Mouse (Mus musculus): ENCODE results near the gene Lpp.

DNA sequence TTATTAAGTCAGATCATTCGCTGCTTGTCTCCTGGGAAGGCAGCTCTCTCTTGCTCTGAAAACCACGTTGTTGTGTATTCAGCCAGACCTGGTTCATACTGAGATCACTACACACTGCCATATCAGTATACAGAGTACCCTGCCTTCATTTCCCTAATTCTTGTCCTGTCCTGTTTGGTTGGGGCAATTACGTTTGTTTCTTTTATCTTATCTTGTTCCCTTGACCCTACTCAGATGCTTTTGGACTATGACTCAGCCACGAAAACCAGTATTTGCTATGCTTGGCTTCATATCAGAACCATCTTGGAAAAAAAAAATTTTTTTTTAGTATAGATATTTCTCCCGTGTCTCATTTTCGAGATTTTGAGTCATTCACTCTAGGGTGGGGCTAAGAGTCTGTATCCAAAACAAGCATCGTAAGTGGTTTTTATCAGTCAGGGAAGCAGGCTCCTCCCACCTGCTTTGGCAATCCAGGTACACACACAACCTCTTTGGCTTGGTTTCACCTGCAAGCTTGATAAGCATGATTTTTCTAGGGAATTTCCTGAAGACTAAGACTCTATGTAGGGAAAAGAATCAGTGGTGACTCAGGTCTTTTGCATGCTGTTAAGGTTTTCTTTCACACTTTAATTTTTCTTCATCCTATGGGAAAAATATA, 29.1 kb upstream of the Lpp start:
- TF ChIP-seq CTCF (IDR thresholded peaks at IDR 0.05; ENCODE audit: insufficient read depth, low read depth, low read length) (no peak), POLR2A (IDR thresholded peaks at IDR 0.05; ENCODE audit: insufficient read depth, low read depth, low read length) (no peak)
